Comparison of ENCODE assay signal across 13 mouse cellular contexts in the genomic region with DNA sequence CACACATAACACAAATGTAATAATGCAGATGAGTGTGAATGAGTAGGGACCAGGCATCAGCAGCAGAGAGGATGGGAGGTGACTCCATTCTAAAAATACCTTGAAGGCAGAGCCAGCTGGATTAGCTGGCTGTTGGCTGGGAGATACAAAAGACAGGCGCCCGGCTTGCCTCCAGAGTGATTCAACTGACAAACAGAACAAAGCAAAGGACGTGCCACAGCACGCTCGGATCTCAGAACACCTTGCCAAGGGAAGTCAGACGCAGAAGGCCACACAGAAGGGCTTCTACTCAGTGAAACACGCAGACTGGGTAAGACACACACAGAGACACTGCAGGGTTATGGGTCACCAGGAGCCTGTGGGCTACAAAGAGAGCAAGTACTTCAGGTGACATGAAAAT. TPM values are rescaled to one million over a fixed set of nuclear protein-coding genes. Genes with fewer than 3 reads are reported as not detected.
DNase-seq lines count a peak whose midpoint lies in the region; ATAC-seq and TF ChIP-seq lines count a peak whose summit lies in the region.
"Had no signal": no experiment of that assay in that cellular context is flagged by ENCODE, and none has a peak within 500 bp of the region (broad histone marks: within the 10 kb centered on the region; RNA-seq: fewer than 3 reads in every experiment).

No protein-coding gene starts in this region.

- DNase-seq in hindbrain, postnatal 0 days (ENCODE audit: low spot score): peak; percentile 7
- DNase-seq in cerebellum, postnatal 14 days: peak; percentile 40 to 50
- DNase-seq in left cerebral cortex, postnatal 36 days (ENCODE audit: low spot score in 2 of 2): peak; percentile 28 to 30
- DNase-seq in lung, postnatal 10 days: no peak
- DNase-seq in midbrain, embryonic 14.5 days: no peak
- DNase-seq: gastrocnemius, adult 2 months; kidney, adult 9 months had no signal

- 62% methylated on average over 7 of the region's 7 CpGs for WGBS in hindbrain, postnatal 0 days
- 75% methylated on average over 7 of the region's 7 CpGs for WGBS in hindbrain, embryonic 13.5 days
- 19% methylated on average over 7 of the region's 7 CpGs for WGBS in heart, embryonic 14.5 days
- 70% methylated on average over 7 of the region's 7 CpGs for WGBS in midbrain, embryonic 14.5 days

- no peak for TF ChIP-seq CTCF in hindbrain, postnatal 0 days (IDR thresholded peaks at IDR 0.05; ENCODE audit: low read depth)

- no peaks in the 10 kb centered on the region for H3K4me1 ChIP-seq in hindbrain, postnatal 0 days (ENCODE audit: insufficient read depth, low read length)
- no peaks in the 10 kb centered on the region for H3K4me1 ChIP-seq in hindbrain, embryonic 13.5 days (replicated peaks)
- H3K4me1 ChIP-seq in heart, embryonic 14.5 days (ENCODE audit: control insufficient read depth in 2 of 2, insufficient read depth in 2 of 2, low read length in 2 of 2): peaks cover 8 to 12% of the 10 kb centered on the region in 2 experiments; a peak in 3 of 4 replicates
- H3K4me1 ChIP-seq in midbrain, embryonic 14.5 days (ENCODE audit: control insufficient read depth, insufficient read depth, low read length): no peaks in the 10 kb centered on the region

- H3K27ac ChIP-seq in hindbrain, postnatal 0 days: no peak overlapping the region
- no peak overlapping the region for H3K27ac ChIP-seq in hindbrain, embryonic 13.5 days
- H3K27ac ChIP-seq in heart, embryonic 14.5 days (replicated peaks in 1 of 2; ENCODE audit: control insufficient read depth in 1 of 2, insufficient read depth in 1 of 2, low read depth in 2 of 2, low read length in 2 of 2): peak overlapping the region; percentile 75 to 85
- H3K27ac ChIP-seq in midbrain, embryonic 14.5 days (replicated peaks; ENCODE audit: low read depth, low read length): no peak overlapping the region
- H3K27ac ChIP-seq: gastrocnemius, adult 2 months; liver, embryonic 14.5 days had no signal

- no peaks in the 10 kb centered on the region for H3K9me3 ChIP-seq in hindbrain, postnatal 0 days (ENCODE audit: low read length)
- H3K9me3 ChIP-seq in hindbrain, embryonic 13.5 days: no peaks in the 10 kb centered on the region
- peaks cover under 1% of the 10 kb centered on the region; the same call in 1 of the 2 replicates for H3K9me3 ChIP-seq in heart, embryonic 14.5 days (ENCODE audit: control insufficient read depth, low read length)
- no peaks in the 10 kb centered on the region for H3K9me3 ChIP-seq in midbrain, embryonic 14.5 days (ENCODE audit: control insufficient read depth, low read length)

- H3K36me3 ChIP-seq in hindbrain, postnatal 0 days (ENCODE audit: insufficient read depth, low read length): no peaks in the 10 kb centered on the region
- H3K36me3 ChIP-seq in hindbrain, embryonic 13.5 days: no peaks in the 10 kb centered on the region
- H3K36me3 ChIP-seq in heart, embryonic 14.5 days (ENCODE audit: control insufficient read depth, insufficient read depth, low read length): no peaks in the 10 kb centered on the region
- no peaks in the 10 kb centered on the region for H3K36me3 ChIP-seq in midbrain, embryonic 14.5 days (ENCODE audit: control insufficient read depth, insufficient read depth, low read length)

- no peak overlapping the region for H3K9ac ChIP-seq in hindbrain, postnatal 0 days (replicated peaks; ENCODE audit: low read length)
- H3K9ac ChIP-seq in hindbrain, embryonic 13.5 days: no peak overlapping the region
- H3K9ac ChIP-seq in heart, embryonic 14.5 days (ENCODE audit: low read length): 0 out of 2 replicates have a peak overlapping the region, but pooled peaks have one; percentile 21
- no peak overlapping the region for H3K9ac ChIP-seq in midbrain, embryonic 14.5 days (replicated peaks; ENCODE audit: low read length)
- H3K9ac ChIP-seq: liver, embryonic 14.5 days had no signal

- H3K27me3 ChIP-seq in hindbrain, postnatal 0 days (ENCODE audit: insufficient read depth, low read length): no peaks in the 10 kb centered on the region
- no peaks in the 10 kb centered on the region for H3K27me3 ChIP-seq in hindbrain, embryonic 13.5 days
- no peaks in the 10 kb centered on the region for H3K27me3 ChIP-seq in heart, embryonic 14.5 days (ENCODE audit: control insufficient read depth, insufficient read depth, low read length)
- H3K27me3 ChIP-seq in midbrain, embryonic 14.5 days (ENCODE audit: control insufficient read depth, insufficient read depth, low read length): no peaks in the 10 kb centered on the region

- intact Hi-C loops in left cerebral cortex, postnatal 36 days (cut with DNase I): no loop called here

- no peak overlapping the region for H3K4me2 ChIP-seq in hindbrain, postnatal 0 days (ENCODE audit: low read depth, low read length)
- no peak overlapping the region for H3K4me2 ChIP-seq in hindbrain, embryonic 13.5 days
- H3K4me2 ChIP-seq in heart, embryonic 14.5 days (ENCODE audit: low read length): peak overlapping the region; percentile 40
- H3K4me2 ChIP-seq in midbrain, embryonic 14.5 days (ENCODE audit: low read length): no peak overlapping the region

- no peak for ATAC-seq in hindbrain, postnatal 0 days
- ATAC-seq in hindbrain, embryonic 13.5 days (ENCODE audit: low FRiP score): no peak
- no peak for ATAC-seq in heart, embryonic 14.5 days (ENCODE audit: insufficient number of reproducible peaks, insufficient read depth, low FRiP score, low read depth)
- no peak for ATAC-seq in monocyte, adult 5-6 weeks (replicated peaks; ENCODE audit: insufficient number of reproducible peaks, low FRiP score, low TSS enrichment, poor library complexity, severe bottlenecking)
- ATAC-seq in midbrain, embryonic 14.5 days (ENCODE audit: low FRiP score, low TSS enrichment): no peak

- no peak overlapping the region for H3K4me3 ChIP-seq in hindbrain, postnatal 0 days (ENCODE audit: low read length)
- no peak overlapping the region for H3K4me3 ChIP-seq in hindbrain, embryonic 13.5 days
- no peak overlapping the region for H3K4me3 ChIP-seq in heart, embryonic 14.5 days (ENCODE audit: control insufficient read depth in 1 of 2, insufficient read depth in 1 of 2, low read depth in 1 of 2, low read length in 2 of 2)
- H3K4me3 ChIP-seq in midbrain, embryonic 14.5 days (replicated peaks; ENCODE audit: low read depth, low read length): no peak overlapping the region
- H3K4me3 ChIP-seq: gastrocnemius, adult 2 months had no signal

RNA-seq across cellular contexts. Expression of a gene that starts 24.0 kb away (rescaled TPM):
- 0.07 and 0.16 TPM in 2 replicates for total RNA-seq in hindbrain, postnatal 0 days (2014; rRNA removed)
- 0.25 and 0.29 TPM in 2 replicates for polyA plus RNA-seq in hindbrain, postnatal 0 days (2015; fragmentation: Nextera tagmentation; extraction: Ambion mirVana)
- 0.17 TPM in 1 of 2 replicates, not detected in the other for polyA plus RNA-seq in hindbrain, embryonic 13.5 days (2015; fragmentation: Nextera tagmentation; extraction: Ambion mirVana)
- polyA plus RNA-seq in heart, embryonic 14.5 days (2014; fragmentation: Nextera tagmentation; extraction: Ambion mirVana): 0.18 TPM in 1 of 2 replicates, not detected in the other
- total RNA-seq in left cerebral cortex, postnatal 36 days (2021): not detected
- not detected in 3 replicates for total RNA-seq in monocyte, adult 5-6 weeks (2017)
- polyA plus RNA-seq in midbrain, embryonic 14.5 days (2014; fragmentation: Nextera tagmentation; extraction: Ambion mirVana): 0.11 and 0.13 TPM in 2 replicates
- total RNA-seq: common myeloid progenitor, adult 5-6 weeks had no signal
- polyA plus RNA-seq: spleen, adult 2 months had no signal

Comparison
In these comparisons a context has a peak if more than half of its experiments do, and no peak if none do; other contexts are left out.
1. DNase-seq: peak in hindbrain, postnatal 0 days (single experiment), cerebellum, postnatal 14 days (2 of 2) and left cerebral cortex, postnatal 36 days (2 of 2); none in lung, postnatal 10 days (single experiment) and midbrain, embryonic 14.5 days (single experiment).
2. H3K27ac ChIP-seq: peak in heart, embryonic 14.5 days (2 of 2); none in hindbrain, postnatal 0 days (single experiment), hindbrain, embryonic 13.5 days (single experiment) and midbrain, embryonic 14.5 days (single experiment).